Mouse (Mus musculus) myocyte (in vitro differentiated cells): ENCODE measurements at regions not wholly inside any gene's neighbourhood (a gene's known extent, or its start where the extent isn't known, plus 50 kb on each side); places are given as distances from the start of the nearest gene placed in this dataset.

ENCODE experiments used
- CEBPB ChIP-seq: IDR thresholded peaks from 2 replicates; pipeline ENCODE4 v1.6.1; 2011; ENCODE audit warnings: mild to moderate bottlenecking, moderate library complexity; ENCODE audit not compliant: poor library complexity, insufficient read depth, severe bottlenecking
- MYOD1 ChIP-seq, 3 experiments: IDR thresholded peaks; one replicate each; pipeline ENCODE4 v1.6.1; 2011; ENCODE audit warnings: control low read depth in 2 of 3, low read depth in 2 of 3, mild to moderate bottlenecking in 2 of 3, moderate library complexity in 1 of 3; ENCODE audit not compliant: insufficient read length in 2 of 3, control insufficient read depth in 1 of 3
- POLR2A ChIP-seq: IDR thresholded peaks from one replicate; pipeline ENCODE4 v1.6.1; 2011; ENCODE audit warnings: low read depth, mild to moderate bottlenecking, control low read depth, moderate library complexity; ENCODE audit not compliant: insufficient read length
- POLR2AphosphoS2 ChIP-seq: IDR thresholded peaks from one replicate; pipeline ENCODE4 v1.6.1; 2011; ENCODE audit warnings: low read depth, control low read depth; ENCODE audit not compliant: insufficient read length
- REST ChIP-seq: IDR thresholded peaks from one replicate; pipeline ENCODE4 v1.6.1; 2011; ENCODE audit warnings: mild to moderate bottlenecking, control low read depth, moderate library complexity; ENCODE audit not compliant: insufficient read depth, insufficient read length
- TCF3 ChIP-seq: IDR thresholded peaks from one replicate; pipeline ENCODE4 v1.6.1; 2011; ENCODE audit warnings: low read depth, control low read depth; ENCODE audit not compliant: insufficient read length
- USF1 ChIP-seq: IDR thresholded peaks from one replicate; pipeline ENCODE4 v1.6.1; 2011; ENCODE audit warnings: low read depth, mild to moderate bottlenecking, control low read depth, moderate library complexity

DNA sequence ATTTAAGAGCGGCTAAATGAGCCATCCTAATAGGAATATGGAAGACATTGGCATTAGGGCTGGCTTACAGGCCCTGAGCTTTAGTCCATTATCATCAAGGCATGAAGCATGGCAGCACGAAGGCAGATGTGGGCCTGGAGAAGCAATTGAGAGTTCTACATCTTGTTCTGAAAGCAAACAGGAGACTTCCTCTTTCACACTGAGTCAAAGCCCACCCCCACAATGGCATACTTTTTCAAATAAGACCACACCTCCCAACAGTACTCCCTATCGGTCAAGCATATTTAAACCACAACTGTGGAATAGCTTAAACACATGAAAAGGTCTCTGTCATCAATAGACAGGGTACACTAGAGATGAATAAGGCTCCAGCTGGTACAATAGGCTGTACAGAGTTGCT, 381.5 kb upstream of the Rag2 start:
- TF ChIP-seq POLR2A = no peak
- no peak for TF ChIP-seq USF1
- TF ChIP-seq MYOD1 (IDR thresholded peaks at IDR 0.05; ENCODE audit: control insufficient read depth in 1 of 3, insufficient read length in 2 of 3, low read depth in 2 of 3) = no peak
- no peak for TF ChIP-seq REST
- TF ChIP-seq CEBPB = no peak
- TF ChIP-seq POLR2AphosphoS2 = no peak
- no peak for TF ChIP-seq TCF3
